Mouse (Mus musculus): ENCODE data around the gene Gm5148.
A peak's percentile ranks its signal among the peaks of the same experiment; 100 is the strongest.

Gene Gm5148

GRCm38 (mm10) chr3:37724171-37724804 lies at the start of gene Gm5148:
Gene Gm5148 (minus strand): TSS chr3:37724490.
- DNase-seq (ENCODE audit: inconsistent age in 2 of 2, low spot score in 1 of 2) = peak; percentile 60 to 74

- DNase-seq (ENCODE audit: inconsistent age in 2 of 2, low spot score in 1 of 2) = peak in 1 of 2 experiments; percentile 56
Observed at GRCm38 (mm10) chr3:37770951-37771350, 46.7 kb upstream of the Gm5148 start.

DNA sequence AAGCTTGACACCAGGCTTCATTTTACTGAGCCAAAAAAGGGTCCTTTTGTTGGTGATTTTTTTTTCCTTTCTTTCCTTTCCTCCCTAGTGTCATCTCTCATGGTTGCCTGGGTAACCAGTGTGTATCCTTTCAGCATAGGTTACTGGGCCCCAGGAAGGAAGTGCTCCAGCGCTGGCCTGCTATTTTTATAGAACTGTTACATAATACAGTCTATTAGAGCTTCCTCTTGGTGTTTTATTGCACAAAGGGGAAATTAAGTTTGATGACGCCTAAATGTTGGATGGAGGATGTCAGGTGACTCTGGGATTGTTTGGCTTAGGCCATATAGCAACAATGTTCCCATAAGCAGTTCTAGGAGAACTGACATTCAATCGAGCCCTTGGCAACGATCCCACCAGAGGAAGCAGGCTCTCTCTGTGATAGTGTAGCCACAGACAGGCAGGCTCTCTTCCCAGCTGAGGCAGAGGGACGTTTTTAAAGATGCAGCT lies 45.0 kb upstream of the Gm5148 start:
- DNase-seq (ENCODE audit: inconsistent age in 2 of 2, low spot score in 1 of 2) = peak; percentile 79 to 91

- no peak for DNase-seq (ENCODE audit: inconsistent age in 2 of 2, low spot score in 1 of 2)
Observed at GRCm38 (mm10) chr3:37767147-37768015, 43.1 kb upstream of the Gm5148 start.

- peak in 1 of 2 experiments; percentile 58 for DNase-seq (ENCODE audit: inconsistent age in 2 of 2, low spot score in 1 of 2)
Observed at GRCm38 (mm10) chr3:37766628-37767027, 42.3 kb upstream of the Gm5148 start.

GRCm38 (mm10) chr3:37765971-37766370 lies 41.7 kb upstream of the Gm5148 start:
- peak; percentile 67 to 85 for DNase-seq (ENCODE audit: inconsistent age in 2 of 2, low spot score in 1 of 2)

DNA sequence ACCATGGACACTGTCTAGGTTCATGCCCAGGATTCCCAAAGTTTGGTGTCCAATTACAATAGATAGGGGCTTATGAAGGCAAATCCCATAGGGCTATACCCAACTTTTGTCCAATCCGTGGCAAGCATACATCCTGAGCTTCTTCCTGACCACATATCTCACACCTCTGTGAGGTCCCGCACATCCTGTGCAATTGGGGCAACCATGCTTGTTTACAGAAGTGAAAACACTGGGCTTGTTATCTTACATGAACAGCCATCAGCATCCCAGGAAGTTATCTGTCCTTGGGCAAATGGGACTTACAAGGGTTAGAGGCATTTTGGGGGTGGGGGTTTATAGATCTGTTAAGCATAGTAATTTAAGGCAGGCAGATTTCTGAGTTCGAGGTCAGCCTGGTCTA lies 41.0 kb upstream of the Gm5148 start:
- no peak for DNase-seq (ENCODE audit: inconsistent age in 2 of 2, low spot score in 1 of 2)

GRCm38 (mm10) chr3:37762303-37762702 lies 38.0 kb upstream of the Gm5148 start:
- no peak for DNase-seq (ENCODE audit: inconsistent age in 2 of 2, low spot score in 1 of 2)

- no peak for DNase-seq (ENCODE audit: inconsistent age in 2 of 2, low spot score in 1 of 2)
Observed at GRCm38 (mm10) chr3:37761741-37762140, 37.5 kb upstream of the Gm5148 start.

- peak in 1 of 2 experiments; percentile 60 for DNase-seq (ENCODE audit: inconsistent age in 2 of 2, low spot score in 1 of 2)
Observed at GRCm38 (mm10) chr3:37760866-37761265, 36.6 kb upstream of the Gm5148 start.

DNA sequence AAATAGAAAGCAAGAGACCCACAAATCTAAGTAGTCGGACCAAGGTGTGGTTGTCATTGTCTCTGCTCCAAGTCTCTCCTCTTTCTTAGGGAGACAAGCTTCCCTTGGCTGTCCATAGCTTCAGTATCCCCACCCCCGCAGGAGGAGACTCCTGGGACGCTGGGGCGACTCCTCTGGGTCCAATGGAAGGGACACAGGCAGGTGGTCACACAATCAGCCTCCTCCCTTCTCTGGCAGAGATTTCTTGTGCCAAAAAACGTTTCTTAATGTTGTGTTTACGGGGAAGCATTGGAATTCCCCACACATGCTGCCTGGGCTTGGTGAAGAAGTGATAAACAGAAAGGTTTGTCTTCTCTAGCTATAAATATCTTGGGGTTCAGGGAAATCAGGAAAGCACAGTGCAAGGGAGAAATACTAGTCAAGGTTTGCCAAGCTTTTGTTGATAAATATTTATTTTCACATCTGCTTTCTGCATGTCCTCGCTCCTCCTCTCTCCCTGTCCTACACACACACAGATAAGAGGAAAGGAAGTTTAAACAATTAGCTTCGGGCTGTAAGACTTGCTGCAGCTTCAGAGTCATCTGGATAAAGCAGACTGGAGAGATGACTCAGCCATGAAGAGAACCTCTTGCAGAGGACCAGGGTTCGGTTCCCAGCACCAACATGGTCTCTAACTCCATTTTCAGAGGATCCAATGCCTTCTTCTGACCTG lies 34.5 kb upstream of the Gm5148 start:
- DNase-seq (ENCODE audit: inconsistent age in 2 of 2, low spot score in 1 of 2) = peak; percentile 39 to 62

DNA sequence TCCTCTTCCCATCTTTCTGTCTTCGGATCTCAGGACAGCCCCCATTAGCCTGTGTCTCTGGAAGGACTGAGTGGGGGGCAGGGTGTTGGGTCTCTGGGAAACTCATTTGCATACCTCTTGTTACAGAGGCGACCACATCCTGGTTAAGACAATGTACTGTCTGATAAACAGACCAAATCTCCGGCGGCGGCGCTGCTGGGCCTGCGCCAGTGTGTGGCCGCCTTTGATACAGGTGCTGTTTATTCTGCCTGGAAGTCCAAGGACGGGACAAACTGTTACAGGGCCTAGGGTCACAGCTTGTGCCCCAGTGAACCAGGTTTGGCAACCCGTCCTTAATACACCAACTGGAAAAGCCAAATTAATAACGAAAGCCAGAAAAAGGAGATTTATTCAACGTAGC lies 33.8 kb upstream of the Gm5148 start:
- peak; percentile 74 to 76 for DNase-seq (ENCODE audit: inconsistent age in 2 of 2, low spot score in 1 of 2)

- no peak for DNase-seq (ENCODE audit: inconsistent age in 2 of 2, low spot score in 1 of 2)
Observed at GRCm38 (mm10) chr3:37757613-37758012, 33.3 kb upstream of the Gm5148 start.

DNA sequence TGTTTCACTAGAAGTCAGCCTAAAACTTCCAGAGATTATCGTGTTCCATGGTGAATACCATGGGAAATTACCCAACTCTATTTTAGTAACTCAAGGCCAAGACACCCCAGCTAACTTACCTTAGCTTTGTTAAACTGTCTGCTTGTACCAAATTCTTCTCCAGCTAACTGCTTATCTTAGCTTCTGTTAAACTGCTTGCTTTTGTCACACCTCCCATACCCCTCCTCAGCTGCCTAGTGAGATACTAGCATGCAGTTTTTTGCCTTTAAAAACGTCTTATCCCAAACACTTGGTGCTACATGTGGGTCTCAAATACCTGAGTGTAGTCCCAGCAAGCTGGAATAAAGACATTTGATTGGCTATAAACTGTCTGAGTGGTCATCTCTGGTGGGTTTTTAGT lies 31.7 kb upstream of the Gm5148 start:
- no peak for DNase-seq (ENCODE audit: inconsistent age in 2 of 2, low spot score in 1 of 2)

DNA sequence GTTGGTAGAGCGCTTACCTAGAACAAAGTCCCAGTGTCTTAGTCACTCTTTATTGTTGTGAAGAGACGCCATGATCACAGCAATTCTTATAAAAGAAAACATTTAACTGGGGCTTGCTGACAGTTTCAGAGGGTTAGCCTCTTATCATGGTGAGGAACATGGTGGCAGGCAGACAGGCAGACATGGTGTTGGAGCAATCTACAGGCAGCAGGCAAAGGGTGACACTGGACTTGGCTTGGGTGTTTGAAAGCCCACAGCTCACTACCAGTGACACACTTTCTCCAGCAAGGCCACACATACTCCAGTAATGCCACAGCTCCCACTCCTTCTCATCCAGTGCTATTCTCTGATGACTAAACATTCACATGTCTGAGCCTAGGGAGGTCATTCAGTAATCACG lies 30.3 kb upstream of the Gm5148 start:
- DNase-seq (ENCODE audit: inconsistent age in 2 of 2, low spot score in 1 of 2) = peak; percentile 46 to 74

DNA sequence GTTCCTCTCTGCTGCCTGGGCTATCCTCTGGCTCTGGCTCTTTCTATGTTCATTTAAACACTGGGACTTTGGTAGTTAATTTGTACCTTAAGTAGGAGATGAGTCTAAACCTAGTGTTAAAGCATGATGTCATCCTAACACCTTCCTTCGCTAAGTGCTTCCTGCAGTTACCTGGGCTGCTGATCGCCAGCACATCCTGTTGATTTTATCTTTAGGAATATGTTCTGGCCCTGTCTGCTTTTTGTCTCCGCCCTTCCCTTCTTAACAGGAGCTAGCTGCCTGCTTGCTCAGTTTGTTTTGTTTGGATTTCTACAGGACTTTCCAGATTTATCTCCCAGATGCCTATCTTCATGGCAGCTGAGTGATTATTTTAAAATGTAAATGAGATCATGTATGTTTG lies 28.9 kb upstream of the Gm5148 start:
- DNase-seq (ENCODE audit: inconsistent age in 2 of 2, low spot score in 1 of 2) = no peak

- no peak for DNase-seq (ENCODE audit: inconsistent age in 2 of 2, low spot score in 1 of 2)
Observed at GRCm38 (mm10) chr3:37748002-37748733, 23.9 kb upstream of the Gm5148 start.

DNA sequence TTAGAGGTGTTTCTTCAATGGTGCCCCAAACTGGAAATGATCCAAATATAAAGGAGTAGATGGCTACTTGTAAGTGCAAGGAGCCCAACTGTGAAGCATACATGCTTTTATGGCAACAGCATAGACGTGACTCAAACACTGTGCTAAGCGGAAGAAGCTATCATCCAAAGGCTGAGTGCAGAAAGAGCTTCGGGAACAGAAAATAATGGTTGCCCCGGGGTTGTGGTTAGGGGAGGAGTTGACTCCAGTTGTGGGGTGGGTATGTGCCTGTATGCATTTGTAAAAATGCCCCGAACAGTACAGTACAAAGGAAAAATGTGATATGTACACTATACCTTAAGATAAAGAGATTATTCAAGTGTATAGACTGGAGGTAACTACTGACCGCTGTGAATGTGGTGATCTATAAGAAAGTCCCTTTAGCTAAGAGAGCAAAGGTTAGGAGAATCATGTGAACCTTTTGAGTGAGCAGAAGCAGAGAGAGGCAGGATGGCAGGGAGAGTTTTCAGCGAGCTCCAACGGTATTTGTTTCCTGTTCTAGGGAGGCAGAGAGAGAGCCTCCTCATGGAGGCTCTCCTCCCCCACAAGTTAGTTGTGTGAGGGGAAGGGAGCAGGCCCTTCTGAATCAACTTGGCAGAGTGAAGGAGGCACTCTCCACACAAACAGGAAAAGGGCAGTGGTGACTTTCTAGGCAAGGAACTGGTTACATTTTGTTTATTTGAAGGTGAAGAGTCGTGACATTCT lies 23.1 kb upstream of the Gm5148 start:
- DNase-seq (ENCODE audit: inconsistent age in 2 of 2, low spot score in 1 of 2) = no peak

DNA sequence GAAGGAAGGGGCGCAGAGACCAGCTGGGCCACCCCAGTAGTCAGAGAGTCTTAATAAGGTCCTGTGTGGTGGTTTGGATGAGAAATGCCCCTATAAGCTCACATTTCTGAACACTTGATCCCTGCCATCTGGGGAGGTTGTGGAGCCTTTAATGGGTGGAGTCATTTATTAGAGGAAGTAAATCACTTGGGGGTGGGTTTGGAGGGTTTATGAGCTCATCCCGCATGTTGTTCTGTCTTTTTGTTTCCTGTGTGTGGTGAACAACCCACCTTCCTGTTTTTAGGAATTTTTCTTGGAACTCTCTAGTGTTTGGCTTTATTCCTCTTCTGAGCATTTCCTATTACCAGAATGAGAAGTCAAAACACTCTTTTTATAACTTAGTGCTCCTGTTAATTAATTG lies 19.8 kb upstream of the Gm5148 start:
- no peak for DNase-seq (ENCODE audit: inconsistent age in 2 of 2, low spot score in 1 of 2)

- no peak for DNase-seq (ENCODE audit: inconsistent age in 2 of 2, low spot score in 1 of 2)
Observed at GRCm38 (mm10) chr3:37739996-37740395, 15.7 kb upstream of the Gm5148 start.

All from adrenal gland, adult (tissue).